Mouse (Mus musculus): ENCODE measurements around the gene Dtx4. TPM values are rescaled to one million over a fixed set of nuclear protein-coding genes. Genes with fewer than 3 reads are reported as not detected.

Dtx4 gene
- polyA plus RNA-seq, 1 experiment = 6.3 TPM

- TF ChIP-seq POLR2A (IDR thresholded peaks at IDR 0.05; ENCODE audit: control insufficient read depth, extremely low read depth, insufficient read depth, low read length, poor library complexity) (no peak), CTCF (IDR thresholded peaks at IDR 0.05; ENCODE audit: borderline replicate concordance, control insufficient read depth, extremely low read depth, insufficient read depth, low read length, poor library complexity) (no peak)
- WGBS = 96% methylated on average over 2 of the region's 2 CpGs
- no peak for DNase-seq
- no peaks in the 10 kb centered on the region; the same call in 1 of the 2 replicates for H3K4me1 ChIP-seq (replicated peaks; ENCODE audit: control insufficient read depth, insufficient read depth, low read length)
- no peak overlapping the region for H3K4me3 ChIP-seq (ENCODE audit: control insufficient read depth, insufficient read depth, low read length)
- H3K36me3 ChIP-seq (ENCODE audit: control insufficient read depth, insufficient read depth, low read length) = no peaks in the 10 kb centered on the region
- no peak overlapping the region for H3K27ac ChIP-seq (ENCODE audit: control insufficient read depth, insufficient read depth, low read length)
- H3K27me3 ChIP-seq (ENCODE audit: control insufficient read depth, insufficient read depth, low read length) = no peaks in the 10 kb centered on the region; the same call in 1 of the 2 replicates
Observed at GRCm38 (mm10) chr19:12496241-12496640, 5.0 kb downstream of the Dtx4 start.

- Histone ChIP-seq H3K27me3 (ENCODE audit: control insufficient read depth, insufficient read depth, low read length) (no peaks in the 10 kb centered on the region; the same call in 1 of the 2 replicates), H3K4me3 (ENCODE audit: control insufficient read depth, insufficient read depth, low read length) (no peak overlapping the region), H3K4me1 (replicated peaks; ENCODE audit: control insufficient read depth, insufficient read depth, low read length) (no peaks in the 10 kb centered on the region), H3K36me3 (ENCODE audit: control insufficient read depth, insufficient read depth, low read length) (no peaks in the 10 kb centered on the region), H3K27ac (ENCODE audit: control insufficient read depth, insufficient read depth, low read length) (no peak overlapping the region)
- DNase-seq = no peak
- 75% methylated on average over 3 of the region's 3 CpGs for WGBS
- no peak for TF ChIP-seq CTCF (IDR thresholded peaks at IDR 0.05; ENCODE audit: borderline replicate concordance, control insufficient read depth, extremely low read depth, insufficient read depth, low read length, poor library complexity)
- TF ChIP-seq POLR2A (IDR thresholded peaks at IDR 0.05; ENCODE audit: control insufficient read depth, extremely low read depth, insufficient read depth, low read length, poor library complexity) = no peak
Observed at GRCm38 (mm10) chr19:12494972-12495535, 6.2 kb downstream of the Dtx4 start.

- WGBS = 76% methylated on average over 4 of the region's 4 CpGs
- Histone ChIP-seq H3K4me3 (ENCODE audit: control insufficient read depth, insufficient read depth, low read length) (no peak overlapping the region), H3K4me1 (replicated peaks; ENCODE audit: control insufficient read depth, insufficient read depth, low read length) (no peaks in the 10 kb centered on the region), H3K36me3 (ENCODE audit: control insufficient read depth, insufficient read depth, low read length) (no peaks in the 10 kb centered on the region), H3K27me3 (ENCODE audit: control insufficient read depth, insufficient read depth, low read length) (no peaks in the 10 kb centered on the region), H3K27ac (ENCODE audit: control insufficient read depth, insufficient read depth, low read length) (no peak overlapping the region)
- TF ChIP-seq CTCF (IDR thresholded peaks at IDR 0.05; ENCODE audit: borderline replicate concordance, control insufficient read depth, extremely low read depth, insufficient read depth, low read length, poor library complexity) (no peak), POLR2A (IDR thresholded peaks at IDR 0.05; ENCODE audit: control insufficient read depth, extremely low read depth, insufficient read depth, low read length, poor library complexity) (no peak)
- DNase-seq = no peak
Observed at GRCm38 (mm10) chr19:12494187-12494458, 7.1 kb downstream of the Dtx4 start.

- H3K4me1 ChIP-seq (replicated peaks; ENCODE audit: control insufficient read depth, insufficient read depth, low read length) = no peaks in the 10 kb centered on the region
- no peaks in the 10 kb centered on the region for H3K36me3 ChIP-seq (ENCODE audit: control insufficient read depth, insufficient read depth, low read length)
- TF ChIP-seq CTCF (IDR thresholded peaks at IDR 0.05; ENCODE audit: borderline replicate concordance, control insufficient read depth, extremely low read depth, insufficient read depth, low read length, poor library complexity) (no peak), POLR2A (IDR thresholded peaks at IDR 0.05; ENCODE audit: control insufficient read depth, extremely low read depth, insufficient read depth, low read length, poor library complexity) (no peak)
- H3K27me3 ChIP-seq (ENCODE audit: control insufficient read depth, insufficient read depth, low read length) = no peaks in the 10 kb centered on the region
- 81% methylated on average over 4 of the region's 4 CpGs for WGBS
- no peak for DNase-seq
- H3K27ac ChIP-seq (ENCODE audit: control insufficient read depth, insufficient read depth, low read length) = no peak overlapping the region
- H3K4me3 ChIP-seq (ENCODE audit: control insufficient read depth, insufficient read depth, low read length) = no peak overlapping the region
Observed at GRCm38 (mm10) chr19:12493453-12494186, 7.6 kb downstream of the Dtx4 start.

GRCm38 (mm10) chr19:12491636-12492035 is 9.6 kb downstream of the Dtx4 start:
- H3K4me1 ChIP-seq (replicated peaks; ENCODE audit: control insufficient read depth, insufficient read depth, low read length) = peaks cover 4% of the 10 kb centered on the region
- no peak overlapping the region for H3K27ac ChIP-seq (ENCODE audit: control insufficient read depth, insufficient read depth, low read length)
- 96% methylated on average over 7 of the region's 7 CpGs for WGBS
- no peak for DNase-seq
- H3K4me3 ChIP-seq (ENCODE audit: control insufficient read depth, insufficient read depth, low read length) = no peak overlapping the region
- H3K27me3 ChIP-seq (ENCODE audit: control insufficient read depth, insufficient read depth, low read length) = no peaks in the 10 kb centered on the region
- TF ChIP-seq CTCF (IDR thresholded peaks at IDR 0.05; ENCODE audit: borderline replicate concordance, control insufficient read depth, extremely low read depth, insufficient read depth, low read length, poor library complexity) (no peak), POLR2A (IDR thresholded peaks at IDR 0.05; ENCODE audit: control insufficient read depth, extremely low read depth, insufficient read depth, low read length, poor library complexity) (no peak)
- no peaks in the 10 kb centered on the region for H3K36me3 ChIP-seq (ENCODE audit: control insufficient read depth, insufficient read depth, low read length)

GRCm38 (mm10) chr19:12489675-12490570 is 11.3 kb downstream of the Dtx4 start:
- 90% methylated on average over 11 of the region's 11 CpGs for WGBS
- Histone ChIP-seq H3K27ac (ENCODE audit: control insufficient read depth, insufficient read depth, low read length) (no peak overlapping the region), H3K4me1 (replicated peaks; ENCODE audit: control insufficient read depth, insufficient read depth, low read length) (peaks cover 4% of the 10 kb centered on the region), H3K4me3 (ENCODE audit: control insufficient read depth, insufficient read depth, low read length) (no peak overlapping the region), H3K27me3 (ENCODE audit: control insufficient read depth, insufficient read depth, low read length) (no peaks in the 10 kb centered on the region), H3K36me3 (ENCODE audit: control insufficient read depth, insufficient read depth, low read length) (no peaks in the 10 kb centered on the region)
- TF ChIP-seq POLR2A (IDR thresholded peaks at IDR 0.05; ENCODE audit: control insufficient read depth, extremely low read depth, insufficient read depth, low read length, poor library complexity) (no peak), CTCF (IDR thresholded peaks at IDR 0.05; ENCODE audit: borderline replicate concordance, control insufficient read depth, extremely low read depth, insufficient read depth, low read length, poor library complexity) (no peak)
- no peak for DNase-seq

Data from thymus, adult 2 months (tissue).